Mouse (Mus musculus) cerebellum, adult 9-11 months (tissue): ENCODE data around the gene Cdc14a.

ENCODE experiments used
- DNase-seq: peaks from one replicate; pipeline ENCODE4 v3.0.0; 2022

Gene Cdc14a

GRCm38 (mm10) chr3:116327001-116327615, 96.7 kb downstream of the Cdc14a start:
- DNase-seq = peak; percentile 82

GRCm38 (mm10) chr3:116325501-116325900, 98.3 kb downstream of the Cdc14a start:
- DNase-seq = no peak

- no peak for DNase-seq
Observed at GRCm38 (mm10) chr3:116319696-116320095, 104.1 kb downstream of the Cdc14a start.

- no peak for DNase-seq
Observed at GRCm38 (mm10) chr3:116311838-116312237, 112.0 kb downstream of the Cdc14a start.

- DNase-seq = no peak
Observed at GRCm38 (mm10) chr3:116311173-116311572, 112.7 kb downstream of the Cdc14a start.

GRCm38 (mm10) chr3:116310672-116311071, 113.2 kb downstream of the Cdc14a start:
- no peak for DNase-seq

- DNase-seq = no peak
Observed at GRCm38 (mm10) chr3:116310033-116310432, 113.8 kb downstream of the Cdc14a start.

GRCm38 (mm10) chr3:116304800-116305753, 118.8 kb downstream of the Cdc14a start:
- no peak for DNase-seq

GRCm38 (mm10) chr3:116302581-116302980, 121.3 kb downstream of the Cdc14a start:
- DNase-seq = no peak

GRCm38 (mm10) chr3:116301754-116302153, 122.1 kb downstream of the Cdc14a start:
- no peak for DNase-seq

- DNase-seq = no peak
Observed at GRCm38 (mm10) chr3:116298727-116299126, 125.1 kb downstream of the Cdc14a start.

GRCm38 (mm10) chr3:116298003-116298402, 125.8 kb downstream of the Cdc14a start:
- no peak for DNase-seq

- DNase-seq = no peak
Observed at GRCm38 (mm10) chr3:116297170-116297569, 126.7 kb downstream of the Cdc14a start.

- no peak for DNase-seq
Observed at GRCm38 (mm10) chr3:116290041-116290815, 133.6 kb downstream of the Cdc14a start.

GRCm38 (mm10) chr3:116288833-116289232, 135.0 kb downstream of the Cdc14a start:
- DNase-seq = no peak

GRCm38 (mm10) chr3:116284735-116285134, 139.1 kb downstream of the Cdc14a start:
- DNase-seq = no peak

GRCm38 (mm10) chr3:116283996-116284395, 139.8 kb downstream of the Cdc14a start:
- DNase-seq = no peak

- DNase-seq = no peak
Observed at GRCm38 (mm10) chr3:116281663-116282062, 142.2 kb downstream of the Cdc14a start.

GRCm38 (mm10) chr3:116277146-116277545, 146.7 kb downstream of the Cdc14a start:
- no peak for DNase-seq

GRCm38 (mm10) chr3:116271679-116272078, 152.2 kb downstream of the Cdc14a start:
- no peak for DNase-seq

GRCm38 (mm10) chr3:116267036-116267654, 156.7 kb downstream of the Cdc14a start:
- DNase-seq = no peak

- no peak for DNase-seq
Observed at GRCm38 (mm10) chr3:116266360-116266759, 157.5 kb downstream of the Cdc14a start.

- DNase-seq = no peak
Observed at GRCm38 (mm10) chr3:116263977-116264376, 159.9 kb downstream of the Cdc14a start.
